Mouse (Mus musculus) cerebellum, postnatal 4 days (tissue): ENCODE measurements around the gene 1600002K03Rik.
A peak's percentile ranks its signal among the peaks of the same experiment; 100 is the strongest.

ENCODE experiments used
- DNase-seq, 2 experiments: peaks; one replicate each; pipeline ENCODE4 v3.0.0; 2022; ENCODE audit warnings: low spot score in 2 of 2, mixed read lengths in 1 of 2

Gene 1600002K03Rik

GRCm38 (mm10) chr10:80153713-80154112 is 19.0 kb upstream of the 1600002K03Rik start:
- DNase-seq, result no peak

- no peak for DNase-seq
Observed at GRCm38 (mm10) chr10:80154384-80154783, 18.4 kb upstream of the 1600002K03Rik start.

- no peak for DNase-seq
Observed at GRCm38 (mm10) chr10:80155277-80155676, 17.5 kb upstream of the 1600002K03Rik start.

- no peak for DNase-seq
Observed at GRCm38 (mm10) chr10:80156002-80156751, 16.6 kb upstream of the 1600002K03Rik start.

- no peak for DNase-seq
Observed at GRCm38 (mm10) chr10:80156752-80157053, 16.0 kb upstream of the 1600002K03Rik start.

GRCm38 (mm10) chr10:80157141-80157929 is 15.4 kb upstream of the 1600002K03Rik start:
- DNase-seq, result no peak

- DNase-seq, result no peak
Observed at GRCm38 (mm10) chr10:80158307-80158986, 14.3 kb upstream of the 1600002K03Rik start.

- no peak for DNase-seq
Observed at GRCm38 (mm10) chr10:80159021-80159560, 13.7 kb upstream of the 1600002K03Rik start.

- DNase-seq, result peak; percentile 94 to 98
Observed at GRCm38 (mm10) chr10:80159561-80160454, 12.9 kb upstream of the 1600002K03Rik start.

GRCm38 (mm10) chr10:80160455-80161371 is 12.0 kb upstream of the 1600002K03Rik start:
- peak in 1 of 2 experiments; percentile 81 for DNase-seq

GRCm38 (mm10) chr10:80161522-80162242 is 11.1 kb upstream of the 1600002K03Rik start:
- DNase-seq, result no peak

GRCm38 (mm10) chr10:80162243-80162608 is 10.5 kb upstream of the 1600002K03Rik start:
- DNase-seq, result no peak

GRCm38 (mm10) chr10:80162716-80163299 is 9.9 kb upstream of the 1600002K03Rik start:
- DNase-seq, result no peak

GRCm38 (mm10) chr10:80163721-80164120 is 9.0 kb upstream of the 1600002K03Rik start:
- no peak for DNase-seq

- DNase-seq, result no peak
Observed at GRCm38 (mm10) chr10:80164161-80164997, 8.4 kb upstream of the 1600002K03Rik start.

- DNase-seq, result peak; percentile 96 to 98
Observed at GRCm38 (mm10) chr10:80164998-80165344, 7.8 kb upstream of the 1600002K03Rik start.

- DNase-seq, result no peak
Observed at GRCm38 (mm10) chr10:80165392-80166128, 7.2 kb upstream of the 1600002K03Rik start, which contains the start of gene Cirbp. Gene Cirbp (plus strand): TSS chr10:80165985.
